Mouse (Mus musculus): ENCODE data around the gene Fyb.

Gene Fyb

GRCm38 (mm10) chr15:6522653-6523167 is at the start of gene Fyb:
Gene Fyb (plus strand): TSS chr15:6522853.
- DNase-seq (ENCODE audit: low spot score in 2 of 2) = peak; percentile 17 to 21

GRCm38 (mm10) chr15:6483561-6483960 is 39.1 kb upstream of the Fyb start:
- no peak for DNase-seq (ENCODE audit: low spot score in 2 of 2)

- DNase-seq (ENCODE audit: low spot score in 2 of 2) = no peak
Measured at GRCm38 (mm10) chr15:6492386-6492785, 30.3 kb upstream of the Fyb start.

GRCm38 (mm10) chr15:6498396-6499070 is 24.1 kb upstream of the Fyb start:
- no peak for DNase-seq (ENCODE audit: low spot score in 2 of 2)

- no peak for DNase-seq (ENCODE audit: low spot score in 2 of 2)
Measured at GRCm38 (mm10) chr15:6500787-6501186, 21.9 kb upstream of the Fyb start.

GRCm38 (mm10) chr15:6517525-6517924 is 5.1 kb upstream of the Fyb start:
- DNase-seq (ENCODE audit: low spot score in 2 of 2) = no peak

GRCm38 (mm10) chr15:6519417-6520255 is 3.0 kb upstream of the Fyb start:
- DNase-seq (ENCODE audit: low spot score in 2 of 2) = no peak

- DNase-seq (ENCODE audit: low spot score in 2 of 2) = no peak
Measured at GRCm38 (mm10) chr15:6520505-6521155, 2.0 kb upstream of the Fyb start.

GRCm38 (mm10) chr15:6524801-6525200 is 2.1 kb downstream of the Fyb start:
- DNase-seq (ENCODE audit: low spot score in 2 of 2) = no peak

- DNase-seq (ENCODE audit: low spot score in 2 of 2) = no peak
Measured at GRCm38 (mm10) chr15:6525386-6525785, 2.7 kb downstream of the Fyb start.

GRCm38 (mm10) chr15:6533858-6534343 is 11.2 kb downstream of the Fyb start:
- DNase-seq (ENCODE audit: low spot score in 2 of 2) = no peak

- no peak for DNase-seq (ENCODE audit: low spot score in 2 of 2)
Measured at GRCm38 (mm10) chr15:6534592-6534991, 11.9 kb downstream of the Fyb start.

- DNase-seq (ENCODE audit: low spot score in 2 of 2) = no peak
Measured at GRCm38 (mm10) chr15:6539639-6540338, 17.1 kb downstream of the Fyb start.

GRCm38 (mm10) chr15:6548911-6549310 is 26.3 kb downstream of the Fyb start:
- DNase-seq (ENCODE audit: low spot score in 2 of 2) = no peak

GRCm38 (mm10) chr15:6551875-6552274 is 29.2 kb downstream of the Fyb start:
- DNase-seq (ENCODE audit: low spot score in 2 of 2) = no peak

GRCm38 (mm10) chr15:6554742-6555141 is 32.1 kb downstream of the Fyb start:
- DNase-seq (ENCODE audit: low spot score in 2 of 2) = peak in 1 of 2 experiments; percentile 56

- DNase-seq (ENCODE audit: low spot score in 2 of 2) = no peak
Measured at GRCm38 (mm10) chr15:6555536-6555935, 32.9 kb downstream of the Fyb start.

- no peak for DNase-seq (ENCODE audit: low spot score in 2 of 2)
Measured at GRCm38 (mm10) chr15:6556272-6556671, 33.6 kb downstream of the Fyb start.

GRCm38 (mm10) chr15:6556911-6557310 is 34.3 kb downstream of the Fyb start:
- DNase-seq (ENCODE audit: low spot score in 2 of 2) = no peak

GRCm38 (mm10) chr15:6557552-6557951 is 34.9 kb downstream of the Fyb start:
- no peak for DNase-seq (ENCODE audit: low spot score in 2 of 2)

GRCm38 (mm10) chr15:6559188-6559587 is 36.5 kb downstream of the Fyb start:
- no peak for DNase-seq (ENCODE audit: low spot score in 2 of 2)

GRCm38 (mm10) chr15:6560696-6561095 is 38.0 kb downstream of the Fyb start:
- DNase-seq (ENCODE audit: low spot score in 2 of 2) = no peak
